Mouse (Mus musculus): ENCODE results near the gene Nme3.

Gene Nme3

GRCm38 (mm10) chr17:24878531-24878930 is 17.8 kb upstream of the Nme3 start:
- in situ Hi-C loops (cut with MboI, MseI): no loop called here

GRCm38 (mm10) chr17:24881738-24882440 is 14.4 kb upstream of the Nme3 start:
- in situ Hi-C loops (cut with MboI, MseI): no loop called here

- in situ Hi-C loops (cut with MboI, MseI): no loop called here
These were observed 11.9 kb upstream of the Nme3 start for GRCm38 (mm10) chr17:24884391-24884790.

GRCm38 (mm10) chr17:24885356-24886133 is 10.8 kb upstream of the Nme3 start:
- in situ Hi-C loops (cut with MboI, MseI): no loop called here

GRCm38 (mm10) chr17:24886134-24886931 is 10.0 kb upstream of the Nme3 start, which contains the start of the genes Nubp2 and Spsb3:
Gene Nubp2 (minus strand): TSS chr17:24886349.
Gene Spsb3 (plus strand): TSS chr17:24886643.
- in situ Hi-C loops (cut with MboI, MseI): no loop called here

- in situ Hi-C loops (cut with MboI, MseI): no loop called here
These were observed 9.4 kb upstream of the Nme3 start for GRCm38 (mm10) chr17:24886932-24887271.

GRCm38 (mm10) chr17:24887291-24888080 is 8.8 kb upstream of the Nme3 start:
- in situ Hi-C loops (cut with MboI, MseI): no loop called here

- in situ Hi-C loops (cut with MboI, MseI): no loop called here
These were observed 7.4 kb upstream of the Nme3 start for GRCm38 (mm10) chr17:24888862-24889261.

- in situ Hi-C loops (cut with MboI, MseI): no loop called here
These were observed 5.9 kb upstream of the Nme3 start for GRCm38 (mm10) chr17:24890151-24891092.

GRCm38 (mm10) chr17:24891321-24891720 is 5.0 kb upstream of the Nme3 start:
- in situ Hi-C loops (cut with MboI, MseI): no loop called here

- in situ Hi-C loops (cut with MboI, MseI): no loop called here
These were observed 3.5 kb upstream of the Nme3 start for GRCm38 (mm10) chr17:24892785-24893184.

GRCm38 (mm10) chr17:24893276-24893675 is 3.0 kb upstream of the Nme3 start:
- in situ Hi-C loops (cut with MboI, MseI): no loop called here

- in situ Hi-C loops (cut with MboI, MseI): no loop called here
These were observed 2.0 kb upstream of the Nme3 start for GRCm38 (mm10) chr17:24894061-24894994.

GRCm38 (mm10) chr17:24894995-24895547 is 1.2 kb upstream of the Nme3 start, which contains the start of the genes Eme2 and Mrps34:
Gene Eme2 (minus strand): TSS chr17:24895087.
Gene Mrps34 (plus strand): TSS chr17:24895116.
- in situ Hi-C loops (cut with MboI, MseI): no loop called here

- in situ Hi-C loops (cut with MboI, MseI): no loop called here
These were observed 594 bp upstream of the Nme3 start for GRCm38 (mm10) chr17:24895571-24896240.

- in situ Hi-C loops (cut with MboI, MseI): no loop called here
These were observed 631 bp downstream of the Nme3 start for GRCm38 (mm10) chr17:24896993-24897269.

- in situ Hi-C loops (cut with MboI, MseI): no loop called here
These were observed 1.3 kb downstream of the Nme3 start for GRCm38 (mm10) chr17:24897600-24897999.
